Mouse (Mus musculus) embryonic facial prominence, embryonic 14.5 days (tissue): ENCODE measurements around the gene Ifna2. TPM values are rescaled to one million over a fixed set of nuclear protein-coding genes. Genes with fewer than 3 reads are reported as not detected.
A peak's percentile ranks its signal among the peaks of the same experiment; 100 is the strongest.

Experiments
- ATAC-seq: fragments of 200-750 bp; cut with Nextera tagmentation; 2 replicates; pipeline ENCODE4 v1.8.0; 2017; ENCODE audit warnings: low read depth, moderate number of reproducible peaks, moderate TSS enrichment
- DNase-seq: peaks from one replicate; pipeline ENCODE4 v3.0.0-alpha.2; 2015; ENCODE audit warnings: low spot score
- H3K27ac ChIP-seq: fragments of 300-500 bp; sonication (generic); replicated peaks from 2 replicates; pipeline ENCODE4 v1.5.1; 2014; ENCODE audit warnings: low read depth, mild to moderate bottlenecking, low read length, moderate library complexity
- H3K27me3 ChIP-seq: fragments of 300-500 bp; sonication (generic); replicated peaks from 2 replicates; pipeline ENCODE4 v1.6.1; 2014; ENCODE audit warnings: low read length; ENCODE audit not compliant: control insufficient read depth, insufficient read depth
- H3K36me3 ChIP-seq: fragments of 300-500 bp; sonication (generic); 2 replicates; pipeline ENCODE4 v1.6.1; 2014; ENCODE audit warnings: low read length, mixed read lengths; ENCODE audit not compliant: control insufficient read depth, insufficient read depth
- H3K4me1 ChIP-seq: fragments of 300-500 bp; sonication (generic); 2 replicates; pipeline ENCODE4 v1.6.1; 2014; ENCODE audit warnings: antibody characterized with exemption, low read length; ENCODE audit not compliant: control insufficient read depth, insufficient read depth
- H3K4me2 ChIP-seq: fragments of 300-500 bp; sonication (generic); 2 replicates; pipeline ENCODE4 v1.6.1; 2014; ENCODE audit warnings: low read depth, mild to moderate bottlenecking, low read length, moderate library complexity, mixed read lengths
- H3K4me3 ChIP-seq: fragments of 300-500 bp; sonication (generic); 2 replicates; pipeline ENCODE4 v1.5.1; 2014; ENCODE audit warnings: low read depth, mild to moderate bottlenecking, low read length
- H3K9ac ChIP-seq: fragments of 300-500 bp; sonication (generic); 2 replicates; pipeline ENCODE4 v1.6.1; 2014; ENCODE audit warnings: low read depth, mild to moderate bottlenecking, low read length, moderate library complexity, mixed read lengths
- H3K9me3 ChIP-seq: fragments of 300-500 bp; sonication (generic); 2 replicates; pipeline ENCODE4 v1.6.1; 2016; ENCODE audit warnings: low read length; ENCODE audit not compliant: control insufficient read depth
- WGBS: fragments of 180-500 bp; shearing (Covaris S2); extraction: QIAGEN DNeasy Blood & Tissue Kit; methylation state at CpG from one replicate; pipeline ENCODE4 v1.1.7; 2014; 5-methylcytosine and 5-hydroxymethylcytosine counted together
- polyA plus RNA-seq: library from polyadenylated mRNA; unstranded; fragments of >200 nt; fragmentation: Nextera tagmentation; extraction: Ambion mirVana; gene quantifications from 2 replicates; pipeline ENCODE4 v1.2.1, GENCODE M21; 2014

Ifna2 gene
- polyA plus RNA-seq, 1 experiment from 2014 or later, result not detected

DNA sequence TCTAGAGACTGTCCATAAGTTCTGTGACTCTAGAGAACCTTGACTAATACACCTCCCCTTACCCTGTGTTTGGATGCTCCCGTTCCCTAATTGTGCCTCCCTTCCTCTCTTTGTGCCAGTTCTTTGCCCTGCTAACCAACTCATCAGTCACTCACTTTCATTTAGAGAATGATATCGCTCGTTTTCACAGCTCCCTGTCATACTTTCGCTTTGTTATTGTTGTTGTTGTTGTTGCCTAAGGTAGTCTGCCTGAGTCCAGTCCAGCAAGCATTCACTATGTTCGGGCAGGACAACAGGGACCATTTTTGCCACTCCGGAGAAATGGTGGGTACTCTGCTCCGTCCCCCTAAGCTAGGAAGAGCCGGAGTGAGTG, 43.0 kb downstream of the Ifna2 start:
- H3K27ac ChIP-seq, result no peak overlapping the region
- H3K9ac ChIP-seq, result peak overlapping the region; percentile 50
- no peaks in the 10 kb centered on the region for H3K4me1 ChIP-seq
- H3K27me3 ChIP-seq, result no peaks in the 10 kb centered on the region
- H3K4me2 ChIP-seq, result peak overlapping the region; percentile 55
- peak overlapping the region; percentile 36 for H3K4me3 ChIP-seq
- no peaks in the 10 kb centered on the region for H3K36me3 ChIP-seq
- WGBS, result 54% methylated on average over 8 of the region's 8 CpGs
- no peak for DNase-seq
- H3K9me3 ChIP-seq, result no peaks in the 10 kb centered on the region
- no peak for ATAC-seq

DNA sequence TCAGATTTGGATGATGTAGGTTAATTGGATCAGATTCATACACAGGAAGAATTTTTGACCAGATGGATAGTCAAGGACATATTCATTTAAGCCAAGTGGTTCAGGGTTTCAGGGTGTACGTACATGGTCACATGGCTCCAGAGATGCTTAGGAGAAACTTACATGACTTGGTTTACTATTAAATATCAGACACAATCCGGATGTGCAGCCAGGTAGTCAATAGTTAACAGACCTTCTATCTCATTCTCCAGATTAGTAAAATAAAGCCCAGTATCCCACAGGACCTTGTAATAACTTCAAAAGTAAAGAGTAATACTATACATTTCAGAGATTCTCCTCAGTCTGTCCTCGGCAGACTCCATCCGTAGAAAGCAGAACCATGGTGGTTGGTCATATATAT, 49.4 kb downstream of the Ifna2 start, which contains the start of gene C87499:
Gene C87499, minus strand, starts transcription at position 101 of the 400 bp plus-strand sequence.
- WGBS, result 82% methylated on average over 4 of the region's 4 CpGs
- no peak for ATAC-seq
- no peak for DNase-seq

More for the DNA sequence above, 49.4 kb downstream of the Ifna2 start, which contains the start of gene C87499:
- Histone ChIP-seq H3K9me3 (0 out of 2 replicates have a peak, but pooled peaks cover 3% of the 10 kb centered on the region), H3K9ac (no peak within 1 kb of the TSS), H3K4me1 (no peaks in the 10 kb centered on the region), H3K4me3 (no peak within 1 kb of the TSS), H3K4me2 (no peak within 1 kb of the TSS), H3K27me3 (no peaks in the 10 kb centered on the region), H3K36me3 (no peaks in the 10 kb centered on the region), H3K27ac (no peak within 1 kb of the TSS)

Other genes with a start within 250 kb of the Ifna2 start
- gene Hacd4, start 245.0 kb downstream of the Ifna2 start, polyA plus RNA-seq, result 11.8 and 12.6 TPM in 2 replicates
- not detected in 2 replicates for gene Ifnb1, start 161.1 kb downstream of the Ifna2 start, polyA plus RNA-seq
- gene Ifna15, start 125.7 kb downstream of the Ifna2 start, polyA plus RNA-seq, result not detected in 2 replicates
- gene Ifna14, start 112.1 kb downstream of the Ifna2 start, polyA plus RNA-seq, result not detected in 2 replicates
- gene Ifna9, start 91.5 kb downstream of the Ifna2 start, polyA plus RNA-seq, result not detected in 2 replicates
- not detected in 2 replicates for gene Ifna12, start 80.5 kb downstream of the Ifna2 start, polyA plus RNA-seq
- gene C87499, start 49.5 kb downstream of the Ifna2 start, polyA plus RNA-seq, result not detected in 2 replicates
- gene Ifna13, start 39.5 kb downstream of the Ifna2 start, polyA plus RNA-seq, result not detected in 2 replicates
- gene Ifna16, start 7.0 kb downstream of the Ifna2 start, polyA plus RNA-seq, result not detected in 2 replicates
- gene Ifnab, start 7.4 kb upstream of the Ifna2 start, polyA plus RNA-seq, result not detected in 2 replicates
- 1.2 and 2.0 TPM in 2 replicates for gene Gm26566, start 37.9 kb upstream of the Ifna2 start, polyA plus RNA-seq
- 126 and 129 TPM in 2 replicates for gene Klhl9, start 38.6 kb upstream of the Ifna2 start, polyA plus RNA-seq
- not detected in 2 replicates for gene Gm13271, start 71.0 kb upstream of the Ifna2 start, polyA plus RNA-seq
- gene Gm13283, start 76.2 kb upstream of the Ifna2 start, polyA plus RNA-seq, result 0.17 and 0.28 TPM in 2 replicates
- 0.48 TPM in 1 of 2 replicates, not detected in the other for gene Gm13290, start 89.9 kb upstream of the Ifna2 start, polyA plus RNA-seq
- not detected in 2 replicates for gene Gm13289, start 93.0 kb upstream of the Ifna2 start, polyA plus RNA-seq
- gene Gm13272, start 95.9 kb upstream of the Ifna2 start, polyA plus RNA-seq, result not detected in 2 replicates
- 0.16 and 0.31 TPM in 2 replicates for gene Ifnz, start 98.2 kb upstream of the Ifna2 start, polyA plus RNA-seq
- gene Gm13276, start 101.8 kb upstream of the Ifna2 start, polyA plus RNA-seq, result not detected in 2 replicates
- not detected in 2 replicates for gene Gm13277, start 104.7 kb upstream of the Ifna2 start, polyA plus RNA-seq
- gene Gm13278, start 107.6 kb upstream of the Ifna2 start, polyA plus RNA-seq, result not detected in 2 replicates
- not detected in 2 replicates for gene Gm13275, start 110.6 kb upstream of the Ifna2 start, polyA plus RNA-seq
- not detected in 2 replicates for gene Gm13279, start 113.5 kb upstream of the Ifna2 start, polyA plus RNA-seq
- 0.67 and 0.74 TPM in 2 replicates for gene Gm13285, start 115.8 kb upstream of the Ifna2 start, polyA plus RNA-seq
- 0.54 TPM in 1 of 2 replicates, not detected in the other for gene Gm13287, start 119.3 kb upstream of the Ifna2 start, polyA plus RNA-seq
- 0.21 TPM in 1 of 2 replicates, not detected in the other for gene Gm13288, start 121.6 kb upstream of the Ifna2 start, polyA plus RNA-seq
- not detected in 2 replicates for gene Ifna7, start 132.3 kb upstream of the Ifna2 start, polyA plus RNA-seq
- not detected in 2 replicates for gene Ifna11, start 136.0 kb upstream of the Ifna2 start, polyA plus RNA-seq
- gene Ifna6, start 143.5 kb upstream of the Ifna2 start, polyA plus RNA-seq, result not detected in 2 replicates
- not detected in 2 replicates for gene Ifna5, start 151.6 kb upstream of the Ifna2 start, polyA plus RNA-seq
- not detected in 2 replicates for gene Ifna4, start 157.9 kb upstream of the Ifna2 start, polyA plus RNA-seq
- gene Ifna1, start 166.2 kb upstream of the Ifna2 start, polyA plus RNA-seq, result not detected in 2 replicates
- not detected in 2 replicates for gene Ifne, start 196.3 kb upstream of the Ifna2 start, polyA plus RNA-seq